Mouse (Mus musculus): Measurements from ENCODE around the gene Tmprss12. TPM values are rescaled to one million over a fixed set of nuclear protein-coding genes. Genes with fewer than 3 reads are reported as not detected.
"Not testable (repeated sequence)": the region's sequence is repeated elsewhere in the genome, so short reads cannot be mapped to it uniquely, and the experiment has no call there.

Tmprss12 gene
- polyA plus RNA-seq, 1 experiment from 2014 or later = not detected

- Histone ChIP-seq H3K9me3 (ENCODE audit: control insufficient read depth, low read length) (no peaks in the 10 kb centered on the region), H3K27ac (no peak overlapping the region)
- no peak for ATAC-seq (ENCODE audit: low FRiP score)
Observed at GRCm38 (mm10) chr15:100330739-100331138, 50.1 kb downstream of the Tmprss12 start.

GRCm38 (mm10) chr15:100332077-100332961 is 51.7 kb downstream of the Tmprss12 start:
- H3K27me3 ChIP-seq (ENCODE audit: control insufficient read depth, insufficient read depth, low read length); H3K4me3 ChIP-seq (replicated peaks; ENCODE audit: low read length); ATAC-seq (ENCODE audit: low FRiP score); H3K27ac ChIP-seq; H3K4me1 ChIP-seq (replicated peaks; ENCODE audit: control insufficient read depth, insufficient read depth, low read length); H3K4me2 ChIP-seq (replicated peaks); H3K9ac ChIP-seq; DNase-seq (ENCODE audit: low spot score); H3K9me3 ChIP-seq (ENCODE audit: control insufficient read depth, low read length); H3K36me3 ChIP-seq (replicated peaks; ENCODE audit: control insufficient read depth, insufficient read depth): not testable (repeated sequence)
- 44% methylated on average over 2 of the region's 10 CpGs for WGBS

More at GRCm38 (mm10) chr15:100330739-100331138, 50.1 kb downstream of the Tmprss12 start:
- no peak overlapping the region for H3K4me3 ChIP-seq (replicated peaks; ENCODE audit: low read length)
- no peak overlapping the region for H3K9ac ChIP-seq
- no peak overlapping the region for H3K4me2 ChIP-seq (replicated peaks)
- 61% methylated on average over 7 of the region's 7 CpGs for WGBS
- H3K27me3 ChIP-seq (ENCODE audit: control insufficient read depth, insufficient read depth, low read length) = no peaks in the 10 kb centered on the region
- H3K36me3 ChIP-seq (replicated peaks; ENCODE audit: control insufficient read depth, insufficient read depth) = no peaks in the 10 kb centered on the region
- no peaks in the 10 kb centered on the region for H3K4me1 ChIP-seq (replicated peaks; ENCODE audit: control insufficient read depth, insufficient read depth, low read length)
- no peak for DNase-seq (ENCODE audit: low spot score)

GRCm38 (mm10) chr15:100334629-100335028 is 54.0 kb downstream of the Tmprss12 start, which contains the start of gene Mettl7a3:
TSS of gene Mettl7a3 (plus strand) at chr15:100334929.
- WGBS = 69% methylated on average over 10 of the region's 10 CpGs
- Histone ChIP-seq H3K27ac (no peak within 1 kb of the TSS), H3K4me2 (replicated peaks) (no peak within 1 kb of the TSS), H3K4me1 (replicated peaks; ENCODE audit: control insufficient read depth, insufficient read depth, low read length) (no peaks in the 10 kb centered on the region), H3K9ac (no peak within 1 kb of the TSS), H3K9me3 (ENCODE audit: control insufficient read depth, low read length) (no peaks in the 10 kb centered on the region), H3K36me3 (replicated peaks; ENCODE audit: control insufficient read depth, insufficient read depth) (no peaks in the 10 kb centered on the region), H3K27me3 (ENCODE audit: control insufficient read depth, insufficient read depth, low read length) (no peaks in the 10 kb centered on the region), H3K4me3 (replicated peaks; ENCODE audit: low read length) (no peak within 1 kb of the TSS)
- no peak for ATAC-seq (ENCODE audit: low FRiP score)
- no peak for DNase-seq (ENCODE audit: low spot score)

- ATAC-seq (ENCODE audit: low FRiP score) = not testable (repeated sequence)
Observed at GRCm38 (mm10) chr15:100337328-100337727, 56.7 kb downstream of the Tmprss12 start.

GRCm38 (mm10) chr15:100337847-100338246 is 57.2 kb downstream of the Tmprss12 start:
- WGBS = 47% methylated on average over 10 of the region's 10 CpGs
- H3K9me3 ChIP-seq (ENCODE audit: control insufficient read depth, low read length); H3K27me3 ChIP-seq (ENCODE audit: control insufficient read depth, insufficient read depth, low read length); H3K4me3 ChIP-seq (replicated peaks; ENCODE audit: low read length); H3K4me1 ChIP-seq (replicated peaks; ENCODE audit: control insufficient read depth, insufficient read depth, low read length); H3K36me3 ChIP-seq (replicated peaks; ENCODE audit: control insufficient read depth, insufficient read depth); DNase-seq (ENCODE audit: low spot score); H3K4me2 ChIP-seq (replicated peaks); H3K9ac ChIP-seq; ATAC-seq (ENCODE audit: low FRiP score); H3K27ac ChIP-seq: not testable (repeated sequence)

More at GRCm38 (mm10) chr15:100337328-100337727, 56.7 kb downstream of the Tmprss12 start:
- not testable (repeated sequence) for DNase-seq (ENCODE audit: low spot score); H3K9me3 ChIP-seq (ENCODE audit: control insufficient read depth, low read length); H3K9ac ChIP-seq; H3K4me1 ChIP-seq (replicated peaks; ENCODE audit: control insufficient read depth, insufficient read depth, low read length); H3K36me3 ChIP-seq (replicated peaks; ENCODE audit: control insufficient read depth, insufficient read depth); H3K4me3 ChIP-seq (replicated peaks; ENCODE audit: low read length); H3K4me2 ChIP-seq (replicated peaks); H3K27ac ChIP-seq; H3K27me3 ChIP-seq (ENCODE audit: control insufficient read depth, insufficient read depth, low read length)

- not testable (repeated sequence) for H3K4me2 ChIP-seq (replicated peaks); DNase-seq (ENCODE audit: low spot score); H3K27me3 ChIP-seq (ENCODE audit: control insufficient read depth, insufficient read depth, low read length); H3K9me3 ChIP-seq (ENCODE audit: control insufficient read depth, low read length); H3K4me3 ChIP-seq (replicated peaks; ENCODE audit: low read length); H3K9ac ChIP-seq; ATAC-seq (ENCODE audit: low FRiP score); H3K4me1 ChIP-seq (replicated peaks; ENCODE audit: control insufficient read depth, insufficient read depth, low read length); H3K36me3 ChIP-seq (replicated peaks; ENCODE audit: control insufficient read depth, insufficient read depth); H3K27ac ChIP-seq
- 81% methylated on average over 4 of the region's 5 CpGs for WGBS
Observed at GRCm38 (mm10) chr15:100341314-100341980, 60.8 kb downstream of the Tmprss12 start.

Other genes with a start within 250 kb of the Tmprss12 start
- 26.0 and 27.8 TPM in 2 replicates for gene Dip2b, start 242.2 kb upstream of the Tmprss12 start, polyA plus RNA-seq (2014; fragmentation: Nextera tagmentation; extraction: Ambion mirVana)
- 12.2 and 13.2 TPM in 2 replicates for gene Atf1, start 53.0 kb upstream of the Tmprss12 start, polyA plus RNA-seq (2014; fragmentation: Nextera tagmentation; extraction: Ambion mirVana)
- gene Mettl7a1, start 23.3 kb downstream of the Tmprss12 start, polyA plus RNA-seq (2014; fragmentation: Nextera tagmentation; extraction: Ambion mirVana) = 2.1 and 3.1 TPM in 2 replicates
- not detected in 2 replicates for gene Mettl7a3, start 54.1 kb downstream of the Tmprss12 start, polyA plus RNA-seq (2014; fragmentation: Nextera tagmentation; extraction: Ambion mirVana)
- gene Methig1, start 72.3 kb downstream of the Tmprss12 start, polyA plus RNA-seq (2014; fragmentation: Nextera tagmentation; extraction: Ambion mirVana) = 0.27 TPM in 1 of 2 replicates, not detected in the other
- gene Mettl7a2, start 72.4 kb downstream of the Tmprss12 start, polyA plus RNA-seq (2014; fragmentation: Nextera tagmentation; extraction: Ambion mirVana) = not detected in 2 replicates
- not detected in 2 replicates for gene Higd1c, start 83.7 kb downstream of the Tmprss12 start, polyA plus RNA-seq (2014; fragmentation: Nextera tagmentation; extraction: Ambion mirVana)
- 0.13 and 0.15 TPM in 2 replicates for gene Gm5475, start 141.3 kb downstream of the Tmprss12 start, polyA plus RNA-seq (2014; fragmentation: Nextera tagmentation; extraction: Ambion mirVana)
- gene Slc11a2, start 144.2 kb downstream of the Tmprss12 start, polyA plus RNA-seq (2014; fragmentation: Nextera tagmentation; extraction: Ambion mirVana) = 18.5 and 18.6 TPM in 2 replicates
- 49.8 and 52.1 TPM in 2 replicates for gene Letmd1, start 188.2 kb downstream of the Tmprss12 start, polyA plus RNA-seq (2014; fragmentation: Nextera tagmentation; extraction: Ambion mirVana)
- 43.1 and 46.1 TPM in 2 replicates for gene Csrnp2, start 214.7 kb downstream of the Tmprss12 start, polyA plus RNA-seq (2014; fragmentation: Nextera tagmentation; extraction: Ambion mirVana)